Mouse (Mus musculus): ENCODE results near the gene Slc7a5.

DNA sequence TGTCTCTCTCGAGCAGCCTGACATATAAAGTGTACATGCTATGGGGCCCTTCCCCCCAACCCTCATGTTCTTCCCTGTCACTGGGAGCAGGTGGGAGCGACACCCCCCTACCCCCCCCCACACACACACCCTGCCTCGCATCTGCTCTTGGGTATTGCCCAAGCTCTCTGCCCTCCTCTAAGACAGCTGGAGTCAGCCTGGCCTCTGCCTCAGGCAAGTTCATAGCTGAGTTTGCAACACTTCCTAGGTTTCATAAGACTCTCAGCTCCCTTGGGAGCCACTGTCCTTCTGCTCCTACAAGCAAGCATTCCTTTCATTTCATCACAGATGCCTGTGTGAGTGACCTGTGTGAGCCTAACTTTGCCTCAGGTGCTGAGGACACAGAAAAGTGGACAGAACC, 12.2 kb upstream of the Slc7a5 start:
- TF ChIP-seq POLR2A (IDR thresholded peaks at IDR 0.05; ENCODE audit: low read depth, low read length): no peak
- no peak for TF ChIP-seq CTCF (conservative IDR thresholded peaks at IDR 0.05; ENCODE audit: insufficient read depth, insufficient read length, low read depth, low read length)
